Mouse (Mus musculus) C3H10T1/2 (cell line): ENCODE results near the gene B4galt7. TPM values are rescaled to one million over a fixed set of nuclear protein-coding genes. Genes with fewer than 3 reads are reported as not detected.

Experiments
- polyA plus RNA-seq, 2 experiments: library from polyadenylated mRNA; unstranded; fragments of >200 nt; fragmentation: generic; extraction: Trizol; gene quantifications; one replicate each; pipeline ENCODE4 v1.2.1; 2012; ENCODE audit warnings: missing spikeins in 2 of 2

Gene B4galt7
- 10 to 100 TPM in 1 of 2 experiments, 1 to 10 TPM in 1; 4.8 to 13.1 TPM for polyA plus RNA-seq

DNA sequence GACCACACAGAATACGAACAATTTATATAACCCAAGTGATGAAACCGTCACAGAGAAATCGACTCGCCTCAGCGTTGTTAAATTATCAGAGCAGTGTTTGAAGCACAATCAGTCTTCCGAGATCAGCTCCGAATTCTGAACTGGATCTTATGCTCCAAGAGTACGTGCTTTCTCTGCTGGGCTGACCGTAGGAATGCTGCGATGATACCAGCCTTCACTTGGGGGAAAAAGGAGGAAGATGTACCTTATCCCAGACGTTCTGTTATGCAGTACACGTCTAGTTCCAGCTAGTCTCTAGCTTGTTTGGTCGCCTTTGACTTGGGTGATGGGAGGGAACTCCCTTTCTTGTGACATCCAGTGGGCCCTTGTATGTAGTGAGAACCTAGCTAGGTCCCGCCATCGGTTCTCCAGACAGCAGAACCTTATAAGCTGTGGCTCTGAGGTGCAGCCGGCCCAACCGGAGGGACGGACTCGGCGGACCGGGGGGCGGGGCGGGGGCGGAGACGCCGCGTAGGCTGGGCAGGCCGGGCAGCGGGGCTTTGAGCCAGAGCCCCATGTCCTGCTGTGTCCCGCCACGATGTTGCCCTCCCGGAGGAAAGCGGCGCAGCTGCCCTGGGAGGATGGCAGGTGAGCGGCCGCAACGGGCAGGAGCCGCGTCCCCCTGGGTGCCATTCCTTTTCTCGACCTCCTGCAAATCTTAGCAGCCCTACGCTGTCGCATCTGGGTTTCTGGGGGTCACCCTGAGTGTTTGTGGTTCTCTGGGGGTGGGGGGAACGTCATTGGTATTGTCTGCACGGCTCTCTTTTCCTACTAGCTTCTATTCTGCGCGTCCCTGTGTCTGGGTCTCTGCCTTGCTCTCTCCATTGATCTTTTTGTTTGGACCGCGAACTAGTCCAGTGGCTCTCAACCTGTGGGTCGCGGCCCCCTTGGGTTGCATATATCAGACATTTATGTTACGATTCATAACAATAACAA is at the start of gene B4galt7:
Gene B4galt7 (plus strand): TSS at position 331 of the 975 bp plus-strand sequence.

DNA sequence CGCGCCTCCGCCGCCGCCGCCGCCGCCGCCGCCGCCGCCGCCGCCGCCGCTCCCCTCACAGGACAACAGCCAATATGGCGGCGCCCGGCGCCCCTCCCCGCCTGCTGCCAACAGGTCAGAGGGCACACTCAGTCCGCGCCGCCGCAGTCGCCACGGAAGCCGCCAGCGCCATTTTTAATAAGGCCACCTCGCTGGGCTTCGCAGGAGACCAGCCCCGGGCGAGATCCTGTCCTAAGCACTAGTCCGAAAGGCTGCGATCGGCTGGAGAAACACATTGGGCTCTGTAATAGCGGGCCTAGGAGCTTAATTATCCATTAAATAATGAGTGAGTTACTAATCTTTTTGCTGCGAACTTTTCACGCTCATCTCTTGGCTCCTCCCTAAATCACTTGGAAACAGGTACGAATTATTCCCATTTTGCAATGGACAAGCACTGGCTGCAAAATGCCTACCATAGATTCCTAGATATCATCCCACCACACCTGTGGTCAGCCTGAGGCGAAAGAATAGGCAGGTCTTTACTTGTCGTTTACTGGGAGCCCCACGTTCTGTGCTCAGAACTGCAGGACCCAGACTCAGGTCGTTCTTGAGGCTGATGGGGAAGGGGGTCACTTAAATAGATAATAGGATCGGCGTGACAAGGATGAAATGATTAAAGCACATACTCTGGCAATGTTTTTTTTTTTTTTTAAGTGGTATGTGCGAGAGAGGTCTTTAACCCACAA is 28.5 kb upstream of the B4galt7 start, which contains the start of gene Fam193b:
Gene Fam193b (minus strand): TSS at position 94 of the 725 bp plus-strand sequence.

DNA sequence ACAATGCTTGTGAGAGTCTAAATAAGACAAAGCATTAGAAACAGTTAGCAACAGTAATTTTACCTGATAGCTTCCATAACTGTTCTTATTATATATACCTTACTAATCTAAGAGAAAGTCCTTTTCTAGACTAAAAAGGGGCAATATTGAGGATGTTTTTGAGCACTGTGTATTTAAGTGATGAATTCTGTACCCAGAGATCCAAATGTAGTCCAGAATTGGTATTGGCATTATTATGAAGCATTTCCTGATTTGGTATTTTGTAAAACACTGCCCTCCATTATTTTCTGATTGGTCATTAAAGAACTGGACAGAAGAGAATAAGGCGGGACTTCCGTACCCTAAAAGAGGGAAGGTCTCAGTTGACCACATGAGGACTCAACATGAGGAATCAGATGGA is 26.3 kb upstream of the B4galt7 start, which contains the start of gene Tmed9:
Gene Tmed9 (plus strand): TSS at position 301 of the 400 bp plus-strand sequence.

DNA sequence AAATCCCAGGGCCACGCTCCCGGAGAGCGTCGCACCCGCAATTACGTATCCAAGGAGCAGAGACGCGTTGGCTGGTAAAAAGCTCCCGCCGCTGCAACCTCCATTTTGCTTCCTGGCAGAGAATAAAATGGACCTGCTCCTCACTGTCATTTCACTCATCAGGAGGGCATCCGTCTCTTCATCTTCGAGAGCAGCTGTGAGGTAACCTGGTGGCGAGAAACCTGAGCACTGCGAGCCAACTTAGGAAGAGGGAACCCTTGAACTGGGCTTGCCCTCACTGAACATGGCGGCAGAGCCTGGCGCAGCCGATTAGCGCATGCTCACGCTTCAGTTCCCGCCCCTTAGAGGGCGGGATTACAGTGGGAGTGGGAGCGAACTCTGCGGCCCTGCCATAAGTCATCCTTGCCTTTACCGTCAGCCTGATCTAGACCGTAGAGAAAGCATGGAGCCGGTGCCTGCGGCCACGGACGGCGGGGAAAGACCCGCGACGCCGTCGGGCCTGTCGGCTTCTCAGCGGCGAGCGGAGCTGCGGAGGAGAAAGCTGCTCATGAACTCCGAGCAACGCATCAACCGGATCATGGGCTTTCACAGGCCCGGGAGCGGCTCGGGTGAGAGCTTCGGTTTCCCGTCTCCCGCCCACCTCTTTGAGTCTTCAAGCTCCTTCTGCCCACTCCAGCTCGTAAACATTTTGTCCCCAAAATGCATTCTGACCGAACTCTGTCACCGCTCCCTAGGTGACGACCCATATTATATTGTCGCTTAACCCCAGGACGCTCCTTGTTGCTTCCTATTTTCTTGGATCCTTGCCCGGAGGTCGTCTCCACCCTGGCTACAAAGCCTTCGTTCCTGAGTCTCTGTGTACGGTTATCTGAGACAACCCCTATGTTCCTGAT is 23.2 kb downstream of the B4galt7 start, which contains the start of gene Caml:
Gene Caml (plus strand): TSS at position 357 of the 893 bp plus-strand sequence.

DNA sequence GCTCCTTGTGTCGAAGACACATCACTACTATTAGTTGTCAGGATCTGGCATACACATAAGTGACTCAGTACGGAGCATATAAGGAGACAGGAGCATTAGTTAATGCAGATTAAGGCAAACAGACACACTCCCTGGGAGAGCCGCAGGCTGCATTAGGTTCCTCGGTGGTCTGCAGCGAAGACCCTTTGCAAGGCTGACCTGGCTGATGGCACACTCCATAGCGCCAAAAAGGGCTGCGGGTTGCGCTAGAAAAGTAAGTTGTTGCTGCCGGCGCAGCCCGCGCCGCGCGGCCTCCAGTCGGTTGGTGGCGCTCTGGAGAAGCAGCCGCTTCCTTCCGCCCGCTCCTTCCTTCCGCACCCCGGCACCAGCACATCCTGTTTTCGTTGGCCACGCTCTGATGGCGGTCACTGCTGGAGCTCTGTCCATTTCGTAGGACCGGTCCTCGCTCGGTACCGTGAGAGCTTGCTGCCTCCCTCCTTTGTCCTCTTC is 35.0 kb downstream of the B4galt7 start, which contains the start of gene Ddx46:
Gene Ddx46 (plus strand): TSS at position 389 of the 489 bp plus-strand sequence.

Other genes with a start within 250 kb of the B4galt7 start
- 100 to 1,000 TPM in 1 of 2 experiments, 10 to 100 TPM in 1; 98.4 to 103 TPM for gene Lman2, start 237.1 kb upstream of the B4galt7 start, polyA plus RNA-seq
- under 1 TPM in 1 of 2 experiments, not detected in 1; 0.07 TPM for gene Rgs14, start 230.2 kb upstream of the B4galt7 start, polyA plus RNA-seq
- gene Slc34a1, start 201.7 kb upstream of the B4galt7 start, polyA plus RNA-seq: not detected
- not detected for gene Pfn3, start 184.7 kb upstream of the B4galt7 start, polyA plus RNA-seq
- not detected for gene F12, start 173.1 kb upstream of the B4galt7 start, polyA plus RNA-seq
- gene Grk6, start 154.8 kb upstream of the B4galt7 start, polyA plus RNA-seq: 10 to 100 TPM; 43.0 to 50.7 TPM
- 1 to 10 TPM; 2.8 to 4.0 TPM for gene Prr7, start 135.6 kb upstream of the B4galt7 start, polyA plus RNA-seq
- 10 to 100 TPM in 1 of 2 experiments, 1 to 10 TPM in 1; 2.5 to 20.5 TPM for gene Dbn1, start 111.8 kb upstream of the B4galt7 start, polyA plus RNA-seq
- 100 to 1,000 TPM in 1 of 2 experiments, 10 to 100 TPM in 1; 68.4 to 106 TPM for gene Pdlim7, start 86.2 kb upstream of the B4galt7 start, polyA plus RNA-seq
- 1 to 10 TPM in 1 of 2 experiments, under 1 TPM in 1; 0.34 to 1.7 TPM for gene Dok3, start 70.6 kb upstream of the B4galt7 start, polyA plus RNA-seq
- gene Ddx41, start 63.2 kb upstream of the B4galt7 start, polyA plus RNA-seq: 10 to 100 TPM; 49.9 to 50.1 TPM
- 10 to 100 TPM in 1 of 2 experiments, 1 to 10 TPM in 1; 9.0 to 47.1 TPM for gene Fam193b, start 28.8 kb upstream of the B4galt7 start, polyA plus RNA-seq
- 100 to 1,000 TPM; 105 to 221 TPM for gene Tmed9, start 26.2 kb upstream of the B4galt7 start, polyA plus RNA-seq
- gene Caml, start 23.1 kb downstream of the B4galt7 start, polyA plus RNA-seq: 10 to 100 TPM; 14.1 to 40.8 TPM
- 1 to 10 TPM; 1.7 to 8.0 TPM for gene Ddx46, start 35.1 kb downstream of the B4galt7 start, polyA plus RNA-seq
- 1 to 10 TPM in 1 of 2 experiments, under 1 TPM in 1; 0.85 to 9.6 TPM for gene B230219D22Rik, start 93.2 kb downstream of the B4galt7 start, polyA plus RNA-seq
- gene Txndc15, start 114.8 kb downstream of the B4galt7 start, polyA plus RNA-seq: 10 to 100 TPM in 1 of 2 experiments, 1 to 10 TPM in 1; 5.5 to 59.7 TPM
- 10 to 100 TPM; 42.3 to 96.6 TPM for gene Pcbd2, start 127.5 kb downstream of the B4galt7 start, polyA plus RNA-seq
- under 1 TPM; 0.05 to 0.16 TPM for gene Catsper3, start 184.7 kb downstream of the B4galt7 start, polyA plus RNA-seq
- not detected for gene Pitx1, start 236.3 kb downstream of the B4galt7 start, polyA plus RNA-seq